Mouse (Mus musculus) urinary bladder, adult 18-20 months (tissue): ENCODE measurements around the gene Olfr1377.
"Not testable (repeated sequence)": the region's sequence is repeated elsewhere in the genome, so short reads cannot be mapped to it uniquely, and the experiment has no call there.

Experiments
- DNase-seq, 2 experiments: peaks; one replicate each; pipeline ENCODE4 v3.0.0; 2022; ENCODE audit warnings: low spot score in 2 of 2, mixed read lengths in 2 of 2

Gene Olfr1377

GRCm38 (mm10) chr11:50981667-50982066 is at the start of gene Olfr1377:
TSS of gene Olfr1377 (plus strand) at chr11:50981967.
- DNase-seq, result no peak

GRCm38 (mm10) chr11:50932040-50932439 is 49.7 kb upstream of the Olfr1377 start:
- DNase-seq, result no peak

GRCm38 (mm10) chr11:50938435-50938834 is 43.3 kb upstream of the Olfr1377 start:
- DNase-seq, result no peak

GRCm38 (mm10) chr11:50939621-50940366 is 42.0 kb upstream of the Olfr1377 start:
- no peak for DNase-seq

GRCm38 (mm10) chr11:50942386-50942785 is 39.4 kb upstream of the Olfr1377 start:
- DNase-seq, result no peak

- DNase-seq, result no peak
Measured at GRCm38 (mm10) chr11:50943506-50943905, 38.3 kb upstream of the Olfr1377 start, which contains the start of gene 4933414I15Rik. TSS of gene 4933414I15Rik (minus strand) at chr11:50943765.

- DNase-seq, result no peak
Measured at GRCm38 (mm10) chr11:50952290-50952689, 29.5 kb upstream of the Olfr1377 start.

GRCm38 (mm10) chr11:50953665-50954064 is 28.1 kb upstream of the Olfr1377 start, which contains the start of gene Prop1:
TSS of gene Prop1 (minus strand) at chr11:50953765.
- DNase-seq, result no peak

- no peak for DNase-seq
Measured at GRCm38 (mm10) chr11:50964886-50965285, 16.9 kb upstream of the Olfr1377 start.

GRCm38 (mm10) chr11:50966230-50966629 is 15.5 kb upstream of the Olfr1377 start, which contains the start of gene Olfr1378:
TSS of gene Olfr1378 (plus strand) at chr11:50966530.
- DNase-seq, result no peak

- DNase-seq, result no peak
Measured at GRCm38 (mm10) chr11:50977216-50977615, 4.6 kb upstream of the Olfr1377 start.

- no peak for DNase-seq
Measured at GRCm38 (mm10) chr11:51003296-51003695, 21.5 kb downstream of the Olfr1377 start, which contains the start of gene Olfr51. TSS of gene Olfr51 (plus strand) at chr11:51003596.

- no peak for DNase-seq
Measured at GRCm38 (mm10) chr11:51011821-51012220, 30.1 kb downstream of the Olfr1377 start.

GRCm38 (mm10) chr11:51013936-51014335 is 32.2 kb downstream of the Olfr1377 start, which contains the start of gene Olfr54:
TSS of gene Olfr54 (plus strand) at chr11:51014236.
- DNase-seq, result no peak

GRCm38 (mm10) chr11:51016341-51016740 is 34.6 kb downstream of the Olfr1377 start:
- DNase-seq, result no peak

- not testable (repeated sequence) for DNase-seq
Measured at GRCm38 (mm10) chr11:51026811-51027210, 45.0 kb downstream of the Olfr1377 start.

GRCm38 (mm10) chr11:51029381-51029780 is 47.6 kb downstream of the Olfr1377 start:
- DNase-seq, result not testable (repeated sequence)

GRCm38 (mm10) chr11:51030225-51030624 is 48.5 kb downstream of the Olfr1377 start:
- DNase-seq, result no peak

GRCm38 (mm10) chr11:51032851-51033250 is 51.1 kb downstream of the Olfr1377 start:
- no peak for DNase-seq

GRCm38 (mm10) chr11:51034141-51034540 is 52.4 kb downstream of the Olfr1377 start:
- DNase-seq, result not testable (repeated sequence)

- no peak for DNase-seq
Measured at GRCm38 (mm10) chr11:51035951-51036350, 54.2 kb downstream of the Olfr1377 start.
